Mouse (Mus musculus) T-helper 1 cell (primary cell): ENCODE data around the gene Cd38.

Source experiments
- in situ Hi-C: fragments of 300-600 bp; cut with MboI, MseI; formaldehyde crosslinking; loops from one replicate; pipeline ENCODE4 v1.15.1; 2025; ENCODE audit warnings: high pct_unique_total_duplicates

Gene Cd38

DNA sequence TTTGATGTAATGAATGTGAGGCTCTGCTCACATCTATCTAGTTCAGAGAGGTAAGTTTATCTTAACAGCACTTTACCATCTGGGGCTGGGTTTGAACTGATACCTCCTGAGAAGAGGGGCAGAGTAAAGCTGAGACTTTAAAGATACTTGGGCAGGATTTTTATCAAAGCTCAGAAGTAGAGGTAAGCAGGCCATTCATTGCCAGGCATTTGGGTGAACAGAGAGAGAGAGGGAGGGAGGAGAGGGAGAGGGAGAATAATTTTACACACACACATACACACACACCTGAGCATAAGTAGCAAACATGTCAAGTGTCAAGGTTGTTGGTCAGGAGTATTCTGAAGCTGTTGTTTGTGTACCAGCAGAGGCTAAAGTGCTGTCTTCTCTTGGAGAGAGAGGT lies at the start of gene Cd38:
TSS of gene Cd38 (plus strand) at position 301 of the 400 bp plus-strand sequence.
- in situ Hi-C loops = no loop called here

DNA sequence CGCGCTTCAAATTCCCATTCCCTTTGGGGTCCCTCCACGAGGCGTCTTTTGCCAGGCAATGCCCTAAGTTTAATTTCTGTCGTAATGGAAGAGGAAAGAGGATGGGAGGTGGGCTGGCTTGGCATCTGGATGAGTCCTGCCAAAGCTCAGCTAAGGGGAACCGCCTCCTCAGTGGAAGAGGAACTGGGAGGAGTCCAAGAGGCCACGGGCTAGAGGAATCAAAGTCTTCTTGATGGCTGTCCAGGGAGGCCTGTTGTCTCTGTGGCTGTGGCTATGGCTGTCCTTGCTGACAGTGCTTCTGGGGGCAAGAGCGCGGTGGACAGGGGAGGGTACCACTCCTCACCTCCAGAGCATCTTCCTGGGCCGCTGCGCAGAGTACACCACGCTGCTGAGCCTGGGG lies 49.7 kb upstream of the Cd38 start, which contains the start of gene Bst1:
TSS of gene Bst1 (plus strand) at position 191 of the 400 bp plus-strand sequence.
- in situ Hi-C loops = no loop called here

DNA sequence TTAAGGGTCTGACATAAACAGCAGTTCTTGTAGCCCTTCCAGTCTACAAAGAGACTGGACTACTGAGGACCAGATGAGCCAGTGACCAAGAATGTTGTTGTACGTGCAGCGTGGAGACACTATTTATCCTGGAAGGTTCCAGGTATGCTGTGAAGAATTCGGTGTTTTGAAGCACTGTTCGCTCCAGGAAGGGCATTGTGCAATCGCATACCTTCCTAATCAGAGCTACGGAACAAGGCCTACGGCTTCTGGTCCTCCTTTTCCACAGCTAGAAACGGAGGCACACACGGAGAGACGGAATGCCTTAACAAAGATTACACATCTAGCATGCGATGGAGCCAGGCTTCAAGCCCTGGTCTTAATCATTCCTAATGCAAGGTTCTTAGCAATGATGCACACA lies 47.6 kb upstream of the Cd38 start:
- in situ Hi-C loops = no loop called here

DNA sequence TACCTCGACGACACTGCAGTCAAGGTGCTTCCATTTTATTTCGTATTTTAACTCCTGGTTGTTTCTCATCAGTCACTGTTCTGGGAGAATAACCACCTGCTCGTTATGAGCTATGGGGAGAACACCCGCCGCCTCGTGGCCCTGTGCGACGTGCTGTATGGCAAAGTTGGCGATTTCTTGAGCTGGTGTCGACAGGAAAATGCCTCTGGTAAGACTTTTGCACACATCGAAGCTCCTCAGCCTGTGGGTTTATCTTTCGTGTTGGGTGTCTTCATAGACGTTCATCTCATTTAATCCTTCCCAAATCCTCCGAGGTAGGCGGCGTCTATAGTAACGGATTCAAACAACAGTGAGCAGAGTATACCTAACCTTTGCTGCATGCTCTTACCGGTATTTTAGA lies 46.8 kb upstream of the Cd38 start, which contains the start of gene Fbxl5:
TSS of gene Fbxl5 (minus strand) at position 101 of the 400 bp plus-strand sequence.
- in situ Hi-C loops = no loop called here

DNA sequence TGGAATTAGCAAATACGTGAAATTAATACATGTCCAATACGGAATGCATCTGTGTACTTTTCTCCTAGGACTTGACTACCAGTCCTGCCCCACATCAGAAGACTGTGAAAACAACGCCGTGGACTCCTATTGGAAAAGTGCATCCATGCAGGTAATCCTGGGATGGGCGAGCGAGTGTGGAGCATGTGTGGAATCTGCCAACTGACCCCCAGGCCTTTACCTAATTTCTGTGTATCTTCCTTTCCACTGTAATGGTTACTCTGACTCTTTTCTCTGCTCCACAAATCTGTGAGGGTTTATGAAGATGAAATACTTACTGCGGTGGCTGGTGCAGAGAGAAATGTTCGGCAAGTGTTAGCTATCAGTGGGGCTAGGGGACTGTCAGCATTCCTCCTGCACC lies 46.2 kb upstream of the Cd38 start:
- in situ Hi-C loops = no loop called here

DNA sequence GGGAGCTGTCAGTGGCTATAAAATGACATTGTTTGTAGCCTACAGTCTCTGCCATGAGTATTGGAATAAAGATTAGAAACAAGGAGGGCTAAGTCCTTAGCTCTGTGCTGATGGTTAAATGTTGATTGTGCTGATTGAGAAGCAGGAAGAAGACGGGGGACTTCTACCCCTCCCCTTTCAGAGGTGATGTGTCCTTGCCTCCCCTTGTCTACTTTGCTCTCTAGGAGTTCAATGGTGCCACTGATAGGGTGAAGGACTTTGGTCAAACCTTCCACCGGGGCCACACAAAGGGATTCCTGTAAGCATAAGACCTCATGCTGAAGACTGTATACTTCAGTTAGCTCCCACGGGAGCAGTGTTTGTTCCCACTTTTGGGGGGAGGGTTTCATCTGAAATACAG lies 45.5 kb upstream of the Cd38 start:
- in situ Hi-C loops = no loop called here

DNA sequence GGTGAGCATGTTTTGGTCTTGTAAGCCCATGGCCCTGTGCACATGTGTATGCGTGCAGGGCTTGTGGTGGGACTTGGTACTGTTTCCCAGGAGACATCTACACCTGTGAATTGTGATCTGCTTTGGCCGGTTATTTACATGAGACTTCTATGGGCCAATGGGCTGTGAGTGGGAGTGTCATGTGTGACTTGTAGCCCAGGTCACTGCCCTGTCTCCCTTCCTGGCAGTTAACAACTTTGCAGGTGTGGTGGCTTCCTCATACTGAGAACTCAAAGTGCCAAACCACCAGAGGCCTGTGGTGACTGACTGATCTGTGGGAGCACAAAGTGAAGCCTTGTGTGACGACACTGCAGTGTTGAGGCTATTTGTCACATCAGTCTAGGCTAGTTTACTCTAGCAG lies 43.8 kb upstream of the Cd38 start:
- in situ Hi-C loops = no loop called here

DNA sequence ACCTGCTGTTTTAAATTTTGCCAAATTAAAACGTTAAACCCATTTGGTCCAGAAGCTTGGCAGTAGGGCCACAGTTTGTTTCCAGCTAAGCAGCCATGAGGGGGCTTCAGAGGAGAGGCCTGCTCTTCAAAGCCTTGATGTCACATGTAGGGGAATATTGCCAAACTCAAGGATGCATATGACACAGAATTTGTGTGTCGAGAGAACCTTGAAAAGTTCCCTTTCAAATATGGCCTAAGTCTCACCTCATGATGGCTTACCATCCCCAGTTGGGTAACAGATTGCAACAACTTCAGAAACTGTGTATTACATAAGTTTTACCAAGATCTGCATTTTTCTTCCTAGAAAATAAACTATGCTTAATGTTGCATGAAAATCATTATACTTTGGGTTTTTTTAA lies 41.5 kb upstream of the Cd38 start:
- in situ Hi-C loops = no loop called here

DNA sequence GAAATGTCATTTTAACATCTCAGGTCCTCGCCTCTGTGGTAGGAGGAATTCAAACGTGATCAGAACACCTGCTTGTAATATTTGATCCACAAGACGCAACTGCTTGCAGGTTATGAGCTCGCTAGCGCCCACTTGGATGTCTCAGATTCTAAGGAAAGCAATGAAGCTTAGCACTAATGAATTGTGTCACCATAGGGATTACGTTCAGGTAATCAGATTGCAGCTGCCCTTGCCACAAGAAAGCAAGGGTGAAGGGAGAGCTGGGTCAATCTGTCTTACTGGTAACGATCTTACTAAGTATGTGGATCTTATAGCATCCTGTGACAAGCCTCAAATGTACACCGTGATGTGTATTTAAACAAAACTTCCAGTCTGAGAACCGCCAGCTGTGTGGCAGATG lies 41.0 kb upstream of the Cd38 start:
- in situ Hi-C loops = no loop called here

DNA sequence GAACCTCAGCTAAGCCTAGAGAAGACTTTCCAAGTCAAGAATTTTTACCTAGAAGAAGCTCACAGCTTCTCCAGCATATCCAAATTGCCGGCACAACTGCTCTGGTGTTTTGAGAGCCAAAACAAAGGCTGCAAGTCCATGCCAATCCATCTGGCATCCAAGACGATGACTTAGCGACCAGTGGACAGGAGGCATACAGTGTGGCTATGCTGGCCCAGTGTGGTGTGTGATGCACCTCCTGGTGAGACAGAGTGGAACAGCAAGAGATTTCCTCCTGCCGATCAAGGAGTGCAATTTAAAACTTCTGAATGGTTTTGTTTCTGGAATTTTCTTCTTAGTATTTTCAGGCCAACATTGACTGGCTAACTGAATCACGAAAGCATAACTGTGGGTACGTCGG lies 31.8 kb upstream of the Cd38 start:
- in situ Hi-C loops = no loop called here

DNA sequence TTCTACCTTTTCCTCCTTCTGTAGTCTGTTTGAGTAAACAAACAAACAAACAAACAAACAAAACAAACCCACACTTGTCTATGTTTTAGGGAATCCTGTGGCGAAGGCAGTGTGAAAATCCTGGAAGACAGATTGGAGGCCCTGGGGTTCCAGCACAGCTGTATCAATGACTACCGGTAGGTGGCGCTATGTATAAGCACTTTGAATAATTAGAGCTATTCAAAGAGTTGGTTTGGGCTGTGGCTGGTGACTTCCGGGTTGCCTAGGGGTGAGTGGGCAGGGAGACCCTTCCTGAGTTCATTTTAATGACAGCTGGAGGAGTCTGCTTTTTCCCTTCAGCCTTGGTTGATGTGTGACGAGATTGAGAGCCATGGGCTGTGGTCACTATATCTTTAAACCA lies 31.0 kb upstream of the Cd38 start:
- in situ Hi-C loops = no loop called here

DNA sequence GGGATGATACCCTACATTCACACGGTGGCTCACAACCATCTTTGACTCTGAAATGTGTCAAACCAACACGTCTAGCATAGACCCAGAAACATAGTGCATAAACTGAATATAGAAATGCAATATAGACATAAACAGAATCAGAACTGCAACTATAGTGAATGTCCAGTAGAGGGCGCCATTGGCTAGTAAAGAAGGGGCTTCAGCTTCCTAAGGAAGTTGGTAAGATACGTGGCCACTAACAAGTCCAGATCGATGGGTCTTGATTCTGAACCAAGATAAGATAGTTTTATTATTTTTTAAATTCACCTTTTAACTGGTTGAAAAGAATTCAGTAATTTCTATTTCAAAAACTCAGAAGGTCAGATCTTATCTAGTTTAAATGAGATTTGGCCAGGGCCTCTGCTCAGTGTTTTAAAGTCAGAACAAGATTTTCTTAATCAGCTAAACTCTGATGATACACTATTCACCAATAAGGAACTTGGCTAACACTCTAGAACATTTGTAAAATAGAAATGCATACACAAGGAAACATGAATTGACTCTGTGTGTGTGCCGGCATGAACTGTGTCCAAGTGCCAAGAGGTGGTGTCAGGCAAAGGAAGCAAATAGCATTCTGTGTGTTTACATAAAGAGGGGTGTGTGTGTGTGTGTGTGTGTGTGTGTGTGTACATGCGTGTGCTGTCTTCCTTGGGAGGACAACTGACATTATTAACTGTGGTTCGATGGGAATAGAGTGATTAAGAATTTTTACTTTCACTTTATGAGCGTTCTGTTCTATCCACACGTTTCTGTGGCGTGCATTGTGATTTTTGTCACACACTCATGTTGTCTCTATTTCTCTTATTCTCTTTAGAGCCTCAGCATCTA lies 27.0 kb upstream of the Cd38 start:
- in situ Hi-C loops = no loop called here

DNA sequence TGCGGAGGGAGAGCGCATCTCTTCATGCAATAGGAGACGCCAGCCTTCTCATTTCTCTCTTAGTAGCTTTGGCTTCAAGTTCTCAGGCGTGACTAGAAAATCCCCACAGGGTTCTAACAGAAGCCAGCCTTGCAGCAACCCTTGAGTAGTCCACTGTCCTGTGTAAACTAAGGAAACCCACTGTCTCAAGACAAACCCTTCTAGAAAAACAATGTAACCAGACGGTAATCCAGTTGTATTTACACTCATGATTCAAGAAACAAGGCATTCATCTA lies 26.4 kb upstream of the Cd38 start:
- in situ Hi-C loops = no loop called here

DNA sequence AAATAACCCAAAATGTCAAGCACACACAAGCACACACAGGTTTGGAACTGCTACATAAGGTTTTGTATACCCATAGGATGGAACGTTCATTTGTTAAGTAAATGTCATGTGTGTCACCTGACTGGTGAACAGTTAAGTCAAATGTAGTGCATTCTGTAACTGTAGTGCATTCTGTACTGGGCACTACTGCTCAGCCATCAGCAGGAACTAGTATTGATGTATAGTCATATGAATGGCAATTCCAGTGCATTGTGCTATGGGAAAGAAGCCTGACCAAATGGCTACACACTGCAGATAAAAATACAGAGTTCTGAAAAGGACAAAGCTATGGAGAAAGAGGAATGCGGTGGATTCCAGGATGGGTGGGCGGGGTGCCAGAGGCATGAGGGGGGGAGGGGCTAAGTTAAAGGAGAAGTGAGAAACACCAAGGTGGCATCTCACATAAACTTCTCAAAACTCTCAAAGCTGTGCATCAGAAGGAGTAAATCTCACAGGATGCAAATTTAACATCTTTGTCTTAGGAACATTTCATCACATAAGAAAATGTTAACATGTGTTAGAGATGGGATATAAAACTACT lies 25.7 kb upstream of the Cd38 start:
- in situ Hi-C loops = no loop called here

DNA sequence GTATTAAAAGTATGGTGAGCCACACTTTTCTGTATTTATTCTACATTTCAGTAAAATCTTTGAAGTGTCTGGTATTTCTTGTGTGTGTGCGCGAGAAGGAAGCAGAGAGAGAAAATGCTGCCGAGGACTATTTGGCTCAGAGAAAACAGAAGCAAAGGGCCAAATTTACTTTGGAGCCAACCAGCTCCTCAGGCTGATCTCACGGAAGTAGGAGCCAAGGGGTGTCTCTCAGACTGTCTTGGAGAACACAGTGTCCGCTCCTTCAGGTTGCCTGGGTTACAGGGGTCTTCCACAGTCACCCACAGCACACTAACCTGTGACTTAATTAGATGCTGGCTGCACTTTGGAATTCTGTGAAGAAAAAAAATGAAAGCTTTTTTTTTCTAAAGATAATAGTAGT lies 23.3 kb upstream of the Cd38 start:
- in situ Hi-C loops = no loop called here

DNA sequence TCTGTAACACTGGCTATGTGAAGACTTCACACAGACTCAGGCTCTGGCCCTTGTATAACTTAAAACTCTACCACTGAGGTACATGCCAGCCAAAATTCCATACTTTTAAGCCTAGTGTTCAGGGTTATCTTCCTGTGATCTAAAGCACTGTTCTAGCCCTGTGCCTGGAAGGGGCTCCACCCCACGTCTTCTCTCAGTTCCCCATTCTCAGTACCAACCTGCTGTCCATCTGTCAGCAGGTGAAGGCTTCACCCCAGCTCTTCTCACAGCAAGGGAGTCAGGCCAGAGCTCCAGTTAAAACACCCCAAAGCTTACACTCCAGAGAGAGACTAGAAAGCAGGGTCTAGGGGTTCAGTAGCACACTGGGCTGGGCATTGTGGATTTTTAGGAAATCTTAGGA lies 22.7 kb upstream of the Cd38 start:
- in situ Hi-C loops = no loop called here

DNA sequence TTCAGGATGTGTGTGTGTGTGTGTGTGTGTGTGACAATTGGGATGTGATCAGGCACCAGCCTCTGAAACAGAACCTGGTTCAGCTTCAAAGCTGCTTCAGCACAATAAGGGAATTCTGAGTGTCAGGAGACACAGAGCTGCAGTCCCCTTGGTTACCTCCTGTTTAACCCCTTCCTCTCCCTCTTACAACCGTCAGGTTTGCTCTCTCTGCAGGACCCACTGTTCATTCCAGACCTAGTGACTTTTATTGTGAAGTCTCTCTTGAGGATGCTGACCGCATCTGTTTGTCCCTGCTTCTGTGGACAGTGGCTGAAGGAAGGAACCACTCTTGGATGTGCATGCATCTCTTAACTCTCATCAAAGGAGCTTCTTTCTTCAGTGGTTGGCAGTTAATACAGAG lies 22.1 kb upstream of the Cd38 start:
- in situ Hi-C loops = no loop called here

DNA sequence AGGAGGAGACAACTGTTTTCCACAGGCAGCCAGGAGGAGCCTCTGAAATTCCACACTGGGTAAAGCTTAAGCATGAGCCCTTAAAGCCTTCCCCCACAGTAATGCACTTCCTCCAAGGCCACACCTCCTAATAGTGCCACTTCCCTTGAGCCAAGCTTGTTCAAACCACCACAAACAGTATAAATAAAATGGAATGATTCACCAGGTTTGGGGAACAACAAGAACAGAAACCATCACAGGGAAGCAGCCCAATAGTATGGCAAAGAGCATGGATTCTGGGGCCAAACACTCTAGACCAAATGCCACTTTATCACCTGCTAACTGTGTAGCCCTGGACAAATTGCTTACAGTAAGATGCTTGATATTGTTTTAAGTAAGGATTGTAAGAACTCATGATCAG lies 20.8 kb upstream of the Cd38 start:
- in situ Hi-C loops = no loop called here

DNA sequence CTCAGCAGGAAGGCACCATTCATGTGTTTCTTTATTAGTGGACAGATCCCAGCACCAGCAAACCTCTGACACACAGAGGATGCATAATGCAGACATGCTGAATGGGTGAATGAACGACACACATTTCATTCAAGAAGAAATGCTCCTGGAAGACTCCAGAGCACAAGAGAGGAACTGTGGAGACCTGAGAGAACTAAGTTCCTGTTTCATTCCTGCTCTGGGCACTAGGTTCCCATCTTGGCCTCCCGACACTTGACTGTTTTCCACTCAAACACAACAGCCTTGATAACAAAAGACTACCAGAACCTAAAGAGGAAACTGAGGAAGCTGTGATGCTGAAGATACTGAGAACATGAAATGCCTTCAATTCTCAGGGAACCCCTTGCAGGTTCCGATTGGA lies 20.1 kb upstream of the Cd38 start:
- in situ Hi-C loops = no loop called here

DNA sequence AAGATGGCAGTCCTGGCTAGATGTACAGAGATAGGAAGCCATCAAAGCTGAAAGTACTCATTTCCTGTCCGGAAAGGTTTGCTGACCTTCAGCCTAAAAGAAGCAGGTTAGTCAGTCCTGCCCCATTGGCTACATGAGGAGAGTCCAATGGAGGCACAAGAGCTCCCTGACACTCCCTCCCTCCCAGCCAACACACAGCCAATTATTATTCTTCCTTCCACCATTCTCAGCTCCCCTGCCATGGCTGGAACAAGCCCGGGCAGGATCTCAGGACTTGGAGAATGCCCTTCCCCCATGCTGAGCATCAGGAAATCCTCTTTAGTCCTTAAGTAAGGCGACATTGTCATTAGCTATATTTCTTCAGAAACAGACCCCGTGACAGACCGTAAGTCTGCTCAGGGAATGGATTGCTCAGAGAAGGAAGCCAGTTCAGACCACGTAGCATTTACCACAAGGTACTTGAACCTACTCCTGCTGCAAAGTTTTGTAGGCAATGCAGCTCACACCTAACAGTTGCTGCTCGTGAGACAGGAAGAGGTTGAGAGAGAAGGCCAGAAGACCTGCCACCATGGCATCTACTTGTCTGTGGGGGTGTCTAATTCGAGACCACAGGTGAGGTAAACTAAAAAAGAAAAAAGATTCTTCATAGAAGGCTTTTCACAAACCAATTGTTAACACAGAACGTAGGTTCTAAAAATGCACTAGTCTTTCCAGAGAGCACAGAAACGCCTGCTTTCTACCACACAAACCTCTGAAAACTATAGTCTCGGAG lies 15.1 kb upstream of the Cd38 start:
- in situ Hi-C loops = no loop called here

DNA sequence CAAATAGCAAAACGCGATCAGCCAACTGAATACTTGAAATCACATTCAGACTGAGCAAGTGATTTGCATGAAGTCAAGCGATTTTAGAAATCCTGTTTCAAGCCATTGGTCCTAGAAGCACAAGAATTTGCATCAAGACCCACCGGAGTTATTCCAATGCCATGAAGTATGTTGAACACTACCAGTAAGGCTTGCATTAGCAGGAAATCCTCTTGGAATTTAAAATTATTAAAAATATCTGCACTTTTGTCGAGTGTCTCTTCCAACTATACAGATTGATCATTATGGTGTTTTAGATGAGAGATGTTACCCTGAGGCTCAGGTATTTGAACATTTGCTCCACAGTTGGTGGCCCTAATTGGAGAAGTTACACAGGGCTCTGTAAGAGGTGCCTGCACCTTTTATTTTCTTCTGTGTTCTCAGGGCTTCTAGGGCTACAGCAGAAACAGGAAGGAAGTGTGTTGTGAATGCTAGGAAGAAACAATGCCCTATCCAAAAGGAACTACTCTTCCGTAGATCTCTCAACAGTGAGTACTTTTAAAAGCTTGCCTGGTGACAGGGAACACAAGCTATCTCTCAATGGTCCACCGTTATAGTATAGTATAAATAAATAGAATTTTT lies 14.4 kb upstream of the Cd38 start:
- in situ Hi-C loops = no loop called here

DNA sequence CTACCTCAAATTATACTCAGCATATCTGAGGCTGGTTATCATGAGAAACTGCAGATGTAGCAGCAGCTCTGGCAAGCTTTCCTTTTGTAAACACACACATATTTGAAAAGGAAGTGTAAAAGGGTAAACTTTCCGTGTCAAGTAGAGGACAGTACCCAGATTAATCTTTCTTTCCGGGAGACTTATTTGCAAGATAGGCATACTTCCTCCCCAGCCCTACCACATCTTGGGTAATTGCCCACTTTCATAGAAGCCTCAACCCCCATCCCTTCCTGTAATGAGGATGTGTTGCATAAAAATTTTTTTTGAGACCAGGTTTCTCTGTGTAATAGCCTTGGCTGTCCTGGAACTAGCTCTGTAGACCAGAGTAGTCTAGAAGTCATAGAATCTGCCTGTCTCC lies 12.6 kb upstream of the Cd38 start:
- in situ Hi-C loops = no loop called here
